Mouse (Mus musculus) T-helper 1 cell (primary cell): ENCODE measurements around the gene Mov10l1.

Experiments used
- in situ Hi-C: fragments of 300-600 bp; cut with MboI, MseI; formaldehyde crosslinking; loops from one replicate; pipeline ENCODE4 v1.15.1; 2025; ENCODE audit warnings: high pct_unique_total_duplicates

Mov10l1 gene

DNA sequence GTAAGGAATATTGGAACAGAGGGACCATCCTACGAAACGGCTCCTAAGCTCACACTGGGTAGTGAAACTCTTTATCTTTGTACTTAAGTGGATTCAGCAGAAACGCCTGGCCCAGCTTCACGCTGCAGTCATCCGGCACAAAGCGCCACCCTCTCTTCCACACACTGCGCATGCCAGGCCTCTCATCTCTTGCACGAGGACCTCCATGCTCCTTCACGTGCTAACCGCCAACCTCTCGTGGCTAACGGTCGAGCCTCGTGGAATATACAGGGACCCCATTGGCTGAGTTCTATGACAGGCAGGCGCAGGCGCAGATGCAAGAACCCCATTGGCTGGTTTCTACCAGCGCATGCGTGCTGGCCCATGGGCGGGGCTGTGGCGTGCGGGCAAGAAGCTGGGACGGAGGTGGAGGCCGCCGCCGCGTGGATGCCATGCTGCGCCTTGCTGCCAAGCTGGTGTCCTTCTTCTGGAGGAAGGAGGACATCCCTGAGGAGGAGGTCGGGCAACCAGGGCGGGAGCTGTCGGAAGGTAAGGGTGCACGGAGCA lies at the start of gene Mov10l1:
TSS of gene Mov10l1 (plus strand) at position 376 of the 546 bp plus-strand sequence.
- in situ Hi-C loops: no loop called here

GRCm38 (mm10) chr15:88934141-88934540 lies 48.6 kb upstream of the Mov10l1 start:
- in situ Hi-C loops: no loop called here

GRCm38 (mm10) chr15:88936619-88937290 lies 46.0 kb upstream of the Mov10l1 start:
- in situ Hi-C loops: no loop called here

GRCm38 (mm10) chr15:88937291-88937650 lies 45.4 kb upstream of the Mov10l1 start:
- in situ Hi-C loops: no loop called here

DNA sequence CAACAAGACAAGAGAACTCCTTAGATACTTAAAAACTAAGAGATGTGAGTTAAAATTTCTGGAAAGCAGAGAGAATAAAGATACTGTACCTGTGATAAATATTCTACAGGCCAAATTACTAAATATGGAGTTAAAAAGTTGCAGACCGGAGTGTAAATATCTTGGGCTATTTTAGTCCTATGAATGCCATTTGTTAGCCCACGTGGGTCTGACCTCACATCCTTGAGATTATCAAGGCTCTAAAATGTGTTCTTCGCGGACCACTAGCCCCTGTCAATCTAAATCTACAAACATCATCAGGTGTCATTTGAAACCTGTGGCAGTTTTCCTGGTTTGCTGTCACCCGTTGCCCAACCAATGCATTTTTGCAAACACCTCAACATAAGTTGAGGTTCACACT lies 39.9 kb upstream of the Mov10l1 start:
- in situ Hi-C loops: no loop called here

DNA sequence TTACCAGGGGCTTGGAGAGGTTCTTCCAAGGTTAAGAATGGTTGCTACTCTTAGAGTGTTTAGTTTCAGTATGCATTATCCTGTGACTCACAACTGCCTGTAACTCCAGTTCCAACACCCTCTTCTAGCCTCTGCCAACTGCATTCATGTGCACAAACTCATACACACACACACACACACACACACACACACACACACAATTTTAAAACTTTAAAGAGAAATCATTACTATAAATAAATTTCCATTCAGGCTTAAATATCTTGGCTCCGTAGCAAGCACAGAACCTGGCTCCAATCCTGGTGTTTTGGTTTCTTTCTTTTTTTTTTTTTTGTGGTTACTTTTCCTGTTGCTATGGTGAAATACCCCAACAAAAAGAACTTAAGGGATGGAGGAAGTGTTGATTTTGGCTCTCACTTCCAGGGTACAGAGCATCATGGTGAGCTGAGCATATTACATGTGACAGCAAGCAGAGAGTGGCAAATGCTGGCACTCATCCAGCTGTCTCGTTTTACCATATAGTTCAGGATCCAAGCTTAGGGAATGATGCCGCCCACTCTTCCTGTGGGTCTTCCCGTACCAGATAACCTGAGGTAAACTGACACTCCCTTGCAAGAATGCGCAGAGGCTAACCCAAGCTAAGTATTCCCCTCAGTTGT lies 38.7 kb upstream of the Mov10l1 start:
- in situ Hi-C loops: no loop called here

DNA sequence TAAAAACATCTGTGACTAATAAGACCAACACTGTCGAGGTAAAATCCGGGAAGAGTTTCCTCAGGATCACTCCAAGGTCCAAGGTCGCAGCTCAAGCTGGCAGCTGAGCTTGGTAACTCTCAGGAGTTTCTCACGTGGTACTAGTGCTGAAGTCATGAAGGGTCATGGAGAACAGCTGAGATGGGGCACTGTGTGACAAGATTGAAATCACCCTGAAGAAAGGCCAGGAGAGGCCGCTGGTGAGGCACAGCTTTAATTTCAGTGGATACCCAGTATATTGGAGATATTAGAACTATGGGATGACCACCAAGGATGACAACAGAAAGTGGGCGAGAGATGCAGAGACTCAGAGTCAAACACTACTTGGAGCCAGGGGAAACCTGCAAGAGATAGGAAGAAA lies 35.9 kb upstream of the Mov10l1 start:
- in situ Hi-C loops: no loop called here

GRCm38 (mm10) chr15:88951246-88951645 lies 31.5 kb upstream of the Mov10l1 start:
- in situ Hi-C loops: no loop called here

DNA sequence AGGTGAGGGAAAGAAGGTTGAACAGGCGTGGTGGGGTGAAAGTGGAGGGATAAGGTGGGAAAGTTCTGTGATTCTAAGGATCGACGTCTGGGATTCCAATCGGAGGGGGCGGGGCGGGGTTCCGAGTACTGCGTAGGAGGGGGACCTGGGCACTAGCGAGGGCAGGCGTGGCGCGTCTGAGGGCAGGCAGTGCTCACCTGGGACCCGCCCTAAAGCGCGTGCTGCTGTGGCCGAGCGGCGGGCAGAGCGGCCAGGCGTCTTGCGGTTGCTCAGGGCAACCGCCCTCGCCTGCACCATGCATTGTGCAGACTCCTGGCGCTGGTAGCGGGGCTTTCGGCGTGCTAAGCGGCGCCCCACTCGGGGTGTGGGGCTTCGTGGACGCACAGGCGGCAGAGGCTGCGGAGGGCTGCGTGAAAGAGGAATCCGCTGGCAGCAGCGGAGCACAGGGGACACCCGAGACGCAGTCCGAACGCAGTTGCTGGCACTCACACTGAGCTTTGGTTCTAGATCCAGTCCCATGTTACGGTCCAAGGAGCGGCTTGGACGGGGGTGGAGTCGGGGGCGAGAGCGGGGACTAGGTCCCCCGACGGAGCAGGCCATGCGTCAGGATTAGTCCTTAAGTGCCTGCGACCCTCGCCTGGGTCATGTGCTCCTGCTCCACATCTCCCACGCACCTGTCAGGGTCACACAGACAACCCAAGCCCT lies 28.2 kb upstream of the Mov10l1 start, which contains the start of gene Ttll8:
TSS of gene Ttll8 (minus strand) at position 51 of the 705 bp plus-strand sequence.
- in situ Hi-C loops: no loop called here

- in situ Hi-C loops: no loop called here
These were observed 27.4 kb upstream of the Mov10l1 start for GRCm38 (mm10) chr15:88955342-88955741.

- in situ Hi-C loops: no loop called here
These were observed 25.2 kb upstream of the Mov10l1 start for GRCm38 (mm10) chr15:88957522-88957921.

- in situ Hi-C loops: loop anchor here (10.0 kb wide), 1 partner anchor 1621 kb away; no protein-coding TSS in a partner anchor
These were observed 18.6 kb upstream of the Mov10l1 start for GRCm38 (mm10) chr15:88964070-88964578.

GRCm38 (mm10) chr15:88972300-88972699 lies 10.4 kb upstream of the Mov10l1 start:
- in situ Hi-C loops: no loop called here

DNA sequence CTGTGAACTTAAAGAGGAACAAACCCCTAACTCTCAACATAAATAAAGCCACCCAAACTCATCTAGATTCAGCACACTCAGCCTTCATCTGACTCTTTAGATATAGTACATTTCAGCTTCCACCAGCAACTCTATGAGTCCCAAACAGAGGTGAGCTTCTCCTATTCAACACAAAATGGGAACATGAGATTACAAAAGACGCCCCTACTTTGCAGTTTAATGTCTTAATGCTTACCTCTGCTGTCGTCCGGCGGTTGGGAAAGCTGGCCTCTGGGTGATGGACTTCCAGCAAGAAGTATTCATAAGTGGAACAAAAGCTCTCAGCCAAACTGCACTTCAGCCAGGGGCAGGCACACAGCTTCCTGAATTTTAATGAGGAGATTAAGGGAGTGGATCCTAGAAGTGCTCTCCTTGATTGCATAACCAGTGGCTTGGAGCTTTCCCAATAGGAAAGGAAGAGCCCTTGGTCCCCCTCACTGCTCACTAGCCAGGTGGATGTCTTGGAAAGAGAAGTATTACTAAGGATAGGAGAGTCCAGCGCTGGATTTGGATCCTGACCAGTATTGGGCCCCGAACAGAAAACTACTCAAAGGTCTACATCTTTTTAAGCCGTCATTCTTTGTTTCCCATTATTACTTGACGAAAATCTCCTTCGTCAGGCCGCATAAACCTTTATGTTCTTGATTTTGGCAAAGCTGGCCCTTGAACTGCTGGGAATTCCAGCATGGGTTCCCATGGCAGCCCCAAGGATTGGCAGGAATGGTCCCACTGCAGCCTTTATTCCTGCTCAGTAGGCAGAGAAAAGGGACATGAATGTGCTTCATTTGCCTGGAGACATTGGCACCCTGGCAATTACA lies 4.2 kb upstream of the Mov10l1 start, which contains the start of gene Mlc1:
TSS of gene Mlc1 (minus strand) at position 727 of the 857 bp plus-strand sequence.
- in situ Hi-C loops: no loop called here

GRCm38 (mm10) chr15:88979138-88979446 lies 3.6 kb upstream of the Mov10l1 start:
- in situ Hi-C loops: no loop called here

DNA sequence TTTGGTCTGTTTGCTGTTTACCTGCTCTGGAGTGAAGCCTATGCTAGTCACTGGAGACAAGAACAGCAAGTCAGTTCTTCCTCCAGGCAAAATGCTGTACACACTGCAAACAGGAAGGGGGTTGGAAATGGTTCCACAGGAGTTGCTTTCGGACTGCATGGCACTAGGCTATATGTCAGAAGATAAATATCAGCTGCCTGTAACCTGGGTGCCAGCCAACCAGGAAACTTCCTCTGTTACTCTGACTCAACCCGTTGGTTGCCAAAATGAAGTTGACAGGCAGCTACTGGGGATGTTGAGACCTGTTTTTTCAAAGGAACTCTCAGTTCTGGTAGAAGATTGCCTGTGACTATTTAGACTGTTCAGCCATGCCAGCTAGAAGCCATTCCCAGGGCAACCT lies 6.5 kb downstream of the Mov10l1 start:
- in situ Hi-C loops: no loop called here

DNA sequence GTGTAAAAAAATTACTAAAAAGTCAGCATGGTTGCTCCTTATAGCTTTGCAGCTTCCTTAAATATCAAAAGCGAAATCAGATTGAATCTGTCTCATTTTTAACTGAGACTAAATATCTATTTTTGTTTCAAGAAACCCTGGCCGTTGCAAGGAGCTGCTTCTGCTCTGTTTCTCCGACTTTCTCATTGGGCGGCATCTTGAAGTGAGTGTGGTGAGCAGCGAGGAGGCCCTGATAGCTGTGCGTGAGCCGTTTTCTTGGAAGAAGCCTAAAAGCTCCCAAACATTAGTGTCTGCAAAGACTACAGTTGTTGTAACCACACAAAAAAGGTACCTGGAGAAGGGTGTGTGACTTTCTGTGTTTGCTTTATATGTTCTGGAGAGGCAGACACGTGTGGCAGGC lies 15.9 kb downstream of the Mov10l1 start:
- in situ Hi-C loops: no loop called here

GRCm38 (mm10) chr15:88999124-88999523 lies 16.4 kb downstream of the Mov10l1 start:
- in situ Hi-C loops: no loop called here

DNA sequence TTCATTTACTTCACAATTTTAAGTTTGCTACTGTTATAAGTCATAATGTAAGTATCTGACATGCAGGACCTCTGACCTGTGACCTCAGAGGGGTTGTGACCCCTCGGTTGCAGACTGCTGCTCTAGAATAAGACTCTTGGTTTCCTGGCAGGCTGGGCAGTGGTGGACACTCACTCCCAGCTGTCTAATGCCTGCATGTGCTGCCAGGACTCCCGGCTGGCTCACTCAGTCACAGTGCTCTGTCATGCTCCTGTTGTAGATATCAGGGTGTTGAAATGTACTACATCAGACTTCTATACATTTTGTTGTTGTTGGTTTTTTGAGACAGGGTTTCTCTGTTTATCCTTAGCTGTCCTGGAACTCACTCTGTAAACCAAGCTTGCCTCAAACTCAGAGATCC lies 17.7 kb downstream of the Mov10l1 start:
- in situ Hi-C loops: no loop called here

- in situ Hi-C loops: no loop called here
These were observed 18.5 kb downstream of the Mov10l1 start for GRCm38 (mm10) chr15:89001245-89001644.

- in situ Hi-C loops: no loop called here
These were observed 24.3 kb downstream of the Mov10l1 start for GRCm38 (mm10) chr15:89007002-89007401.
